Mouse (Mus musculus) left cerebral cortex, adult 9 months (tissue): Measurements from ENCODE around the gene Plagl1.
"Not testable (repeated sequence)": the region's sequence is repeated elsewhere in the genome, so short reads cannot be mapped to it uniquely, and the experiment has no call there.

Source experiments
- DNase-seq, 2 experiments: peaks; one replicate each; pipeline ENCODE4 v3.0.0; 2022; ENCODE audit warnings: low spot score in 2 of 2

The Plagl1 gene

DNA sequence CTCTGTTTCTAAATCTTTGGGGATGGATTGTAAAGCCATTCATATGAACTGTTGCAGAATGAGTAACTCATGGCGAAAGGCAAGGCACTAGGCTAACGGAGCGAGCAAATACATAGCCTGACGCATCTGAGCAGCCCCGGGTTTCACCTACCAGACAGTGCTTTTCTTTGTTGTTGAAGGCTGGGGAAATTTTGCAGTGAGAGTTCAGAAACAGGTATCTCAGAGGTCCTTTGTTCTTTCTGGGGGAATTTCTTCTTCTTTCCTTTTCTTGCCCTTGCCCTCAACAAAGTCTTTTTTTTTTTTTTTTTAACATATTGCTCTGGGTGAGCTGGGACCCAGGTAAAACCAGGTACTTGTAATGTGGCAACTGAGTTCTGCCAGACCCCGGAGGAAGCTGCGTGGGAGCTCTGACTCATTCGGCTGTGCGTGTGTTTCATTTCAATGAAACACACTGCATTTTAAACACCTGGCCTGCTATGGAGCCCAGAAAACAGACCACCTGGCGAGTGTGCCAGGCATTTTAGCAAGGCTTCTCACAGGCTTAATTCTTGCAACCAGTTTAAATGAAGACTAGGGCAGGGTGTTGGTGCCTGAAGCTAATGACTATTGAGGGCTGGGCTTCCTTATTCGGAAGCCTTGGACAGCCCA, at the start of gene Plagl1:
Plagl1 (plus strand) TSS at position 484 of the 648 bp plus-strand sequence.
- DNase-seq = peak in 1 of 2 experiments; percentile 15

DNA sequence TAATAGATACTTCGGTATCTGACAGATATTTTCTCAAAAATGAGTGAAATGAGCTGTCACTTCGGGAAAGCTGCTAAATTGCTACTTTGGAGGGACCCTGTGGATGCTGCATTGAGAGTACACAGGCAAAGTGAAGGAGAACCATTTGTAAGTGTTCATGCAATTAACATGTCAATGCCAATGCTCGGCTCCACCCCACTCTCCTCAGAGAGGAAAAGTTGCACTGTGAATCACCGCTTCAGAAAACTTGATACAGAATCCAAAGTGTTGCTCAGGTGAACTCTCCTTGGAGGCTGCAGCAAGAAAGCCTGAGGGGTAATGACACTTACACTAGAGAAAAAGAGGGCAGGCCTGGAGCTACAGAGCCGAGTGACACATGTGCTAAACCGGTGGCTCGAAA, 46.3 kb upstream of the Plagl1 start:
- DNase-seq = no peak

DNA sequence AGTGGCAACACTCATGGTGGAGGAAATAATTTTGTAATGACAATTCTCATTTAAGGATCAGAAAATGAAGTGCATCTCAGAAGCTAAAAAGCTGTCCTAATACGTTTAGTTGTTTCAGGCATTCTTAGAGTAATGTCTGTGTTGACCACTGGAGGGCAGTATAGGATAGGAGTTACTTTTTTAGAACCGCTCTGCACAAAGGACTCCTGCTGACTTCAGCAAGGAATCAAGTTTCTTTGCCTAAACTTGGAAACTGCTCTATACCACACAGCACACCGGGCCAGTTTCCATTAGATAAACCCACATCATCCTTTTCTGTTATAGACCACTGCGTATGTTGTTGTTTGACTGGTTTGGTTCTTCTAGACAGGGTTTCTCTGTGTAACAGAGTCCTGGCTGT, 43.7 kb upstream of the Plagl1 start:
- peak; percentile 25 to 84 for DNase-seq

DNA sequence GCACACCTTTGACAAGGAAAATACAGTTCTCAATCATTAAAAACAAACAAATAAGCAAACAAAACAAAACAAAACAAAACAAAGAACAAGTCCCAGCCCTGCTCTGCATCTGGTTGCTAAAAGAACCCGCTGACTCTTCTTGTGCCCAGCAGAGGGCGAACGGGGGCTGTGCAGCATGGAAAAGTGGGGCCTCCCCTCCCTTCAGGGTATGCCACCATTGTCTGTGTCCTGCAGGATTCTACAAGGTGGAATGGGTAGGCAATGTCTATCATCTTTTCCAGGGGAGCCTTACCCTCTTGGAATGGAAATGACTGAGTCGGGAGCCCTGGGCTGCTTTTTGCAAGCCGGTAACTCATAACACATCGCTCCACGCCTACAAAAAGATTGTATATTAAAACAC, 41.8 kb upstream of the Plagl1 start:
- DNase-seq = no peak

DNA sequence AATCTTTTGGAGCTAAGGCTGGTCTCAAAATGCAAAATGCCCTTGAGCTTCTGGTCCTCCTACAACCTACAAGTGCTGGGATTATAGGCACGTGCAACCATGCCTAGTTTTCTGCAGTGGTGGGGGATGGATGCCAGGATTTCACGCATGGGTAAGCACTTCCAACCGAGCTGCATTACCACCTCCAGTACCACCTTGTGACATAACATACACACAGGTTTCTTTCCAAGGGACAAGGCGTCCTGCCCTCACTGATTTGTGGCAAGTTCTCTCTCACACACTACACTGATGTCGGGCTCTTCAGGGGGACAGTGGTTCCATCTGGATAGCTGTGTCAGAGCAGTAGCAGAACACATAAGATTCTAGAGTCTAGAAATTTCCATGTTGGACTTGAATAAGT, 41.3 kb upstream of the Plagl1 start:
- no peak for DNase-seq

DNA sequence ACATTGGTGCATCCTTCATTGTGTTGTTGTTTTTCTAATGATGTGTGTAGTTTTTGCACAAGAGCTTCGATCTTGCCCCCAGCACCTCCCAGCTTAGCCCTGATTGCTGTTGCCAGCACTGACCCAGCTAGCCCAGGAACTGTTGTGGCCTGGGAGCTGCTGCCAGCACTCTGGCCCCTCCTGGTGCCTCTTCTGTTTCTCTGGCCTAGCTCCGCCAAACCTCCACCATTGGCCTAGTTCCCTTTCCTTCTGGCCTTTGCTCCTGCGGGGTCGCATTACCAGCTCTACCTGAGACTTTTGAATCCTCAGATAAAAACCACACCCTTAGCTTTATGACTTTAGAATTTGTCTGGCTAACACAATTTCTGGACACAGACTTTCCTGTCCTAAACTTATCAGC, 38.2 kb upstream of the Plagl1 start:
- no peak for DNase-seq

DNA sequence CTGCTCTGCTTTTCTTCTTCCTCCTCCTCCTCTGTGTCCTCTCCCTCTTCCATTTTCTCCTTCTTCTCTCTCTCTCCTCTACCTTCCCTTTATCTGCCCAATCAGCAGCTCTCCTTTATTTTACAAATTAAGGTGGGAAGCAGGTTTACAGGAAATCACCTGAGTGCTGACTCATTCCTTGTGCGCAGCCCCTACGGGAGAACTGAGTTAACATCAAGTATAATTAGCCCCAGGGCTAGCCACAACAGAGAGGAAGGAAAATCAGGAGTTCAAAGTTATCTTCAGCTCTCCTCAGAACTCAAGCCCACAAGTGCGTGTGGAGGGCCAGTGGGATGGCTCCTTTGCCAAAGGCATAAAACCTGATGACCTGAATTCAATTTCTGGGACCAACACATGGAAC, 36.3 kb upstream of the Plagl1 start:
- not testable (repeated sequence) for DNase-seq

DNA sequence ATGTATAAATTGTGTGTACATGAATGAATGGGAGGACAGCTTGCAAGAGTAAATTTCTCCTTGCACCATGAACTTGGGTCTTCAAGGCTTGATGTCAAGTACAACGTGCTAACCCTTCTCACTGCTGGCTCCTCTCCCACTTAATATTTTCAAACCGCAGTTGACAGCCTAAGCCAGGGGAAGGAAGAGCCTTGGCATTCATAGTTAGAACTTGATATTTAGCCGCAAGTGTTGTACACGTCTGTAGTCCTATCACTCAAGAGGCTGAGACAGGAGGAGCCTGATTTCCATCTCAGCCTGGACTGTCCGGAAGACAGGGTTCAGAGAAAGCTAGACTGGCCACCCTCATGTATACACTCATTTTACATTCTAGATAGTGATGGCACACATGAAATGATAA, 32.6 kb upstream of the Plagl1 start:
- no peak for DNase-seq

DNA sequence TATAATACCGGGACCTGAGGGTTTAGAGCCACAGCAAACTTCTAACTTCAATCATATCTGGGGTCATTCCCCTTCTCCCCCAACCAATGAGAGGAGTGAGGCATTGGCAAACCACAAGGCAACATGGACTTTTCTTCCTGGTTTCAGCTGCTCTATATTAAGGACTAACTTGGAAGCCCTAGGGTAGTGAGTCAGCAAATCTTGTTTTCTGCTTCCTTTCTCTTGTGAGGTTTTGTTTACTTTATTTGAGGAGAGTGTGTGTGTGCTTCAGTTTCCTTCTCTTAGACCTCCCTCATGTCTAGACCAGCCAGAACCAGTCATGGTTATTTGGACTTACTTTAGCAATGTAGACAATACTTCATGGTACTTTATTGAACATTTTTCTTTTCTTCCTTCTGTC, 32.1 kb upstream of the Plagl1 start:
- DNase-seq = no peak

DNA sequence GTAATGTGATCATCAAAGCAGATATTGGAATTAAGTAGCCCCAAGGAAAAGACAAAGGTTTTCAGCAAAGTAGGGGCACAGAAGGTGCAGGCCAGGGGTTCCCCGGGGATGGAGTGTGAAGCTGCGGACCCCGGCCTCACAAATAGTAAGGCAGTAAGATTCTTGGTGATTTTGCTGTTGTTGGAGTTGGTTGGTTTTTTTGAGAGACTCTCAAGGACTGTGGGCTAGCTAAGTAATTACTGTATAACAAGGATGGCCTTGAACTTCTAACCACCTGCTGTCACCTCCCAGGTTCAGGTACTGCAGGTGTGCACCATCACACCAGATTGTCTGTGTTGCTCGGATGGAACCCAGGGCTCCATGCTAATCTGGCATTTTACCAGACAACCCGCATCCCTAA, 30.9 kb upstream of the Plagl1 start:
- DNase-seq = no peak

DNA sequence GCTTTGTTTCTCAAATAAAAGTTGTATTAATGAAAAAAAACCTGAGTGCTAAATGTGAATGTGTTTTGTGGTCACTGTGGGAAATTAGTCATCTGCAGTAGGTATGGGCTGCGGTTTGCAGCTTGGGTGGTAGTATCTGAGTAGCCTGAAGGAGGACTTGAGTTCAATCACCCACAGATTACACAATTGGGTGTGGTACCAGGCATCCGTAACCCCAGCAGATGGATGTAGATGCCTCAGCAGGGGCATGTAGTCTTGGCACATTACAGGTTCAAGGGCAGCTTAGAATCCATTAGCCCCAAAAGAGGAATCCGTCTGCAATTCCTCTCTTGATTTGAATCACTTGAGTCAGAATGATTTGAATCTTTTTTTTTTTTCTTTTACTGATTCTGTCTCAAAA, 25.0 kb upstream of the Plagl1 start:
- no peak for DNase-seq

DNA sequence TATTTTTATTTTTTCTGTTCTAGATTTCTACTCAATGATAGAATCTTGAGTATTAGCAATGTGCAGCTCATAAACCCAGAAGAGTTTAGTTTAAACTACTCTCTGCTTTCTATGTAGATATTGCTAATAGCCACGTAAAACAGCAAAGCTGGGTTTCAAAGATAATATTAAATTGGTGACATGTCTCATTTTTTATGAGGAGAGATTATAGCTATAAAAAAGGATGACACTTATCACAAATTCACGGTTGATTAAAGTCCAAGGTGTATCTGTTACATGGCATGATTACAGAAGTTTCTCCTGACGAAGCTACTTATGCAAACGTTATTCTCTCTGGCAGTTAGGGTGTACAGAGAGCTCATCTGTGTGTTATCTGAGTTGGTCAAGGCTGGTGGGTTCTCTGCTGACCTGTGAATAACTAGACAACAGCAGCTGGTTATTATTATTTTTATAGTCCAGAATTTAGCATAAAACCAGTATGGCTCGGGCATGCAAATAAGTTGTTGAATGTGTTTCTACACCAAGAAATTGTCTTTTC, 20.6 kb upstream of the Plagl1 start:
- no peak for DNase-seq

DNA sequence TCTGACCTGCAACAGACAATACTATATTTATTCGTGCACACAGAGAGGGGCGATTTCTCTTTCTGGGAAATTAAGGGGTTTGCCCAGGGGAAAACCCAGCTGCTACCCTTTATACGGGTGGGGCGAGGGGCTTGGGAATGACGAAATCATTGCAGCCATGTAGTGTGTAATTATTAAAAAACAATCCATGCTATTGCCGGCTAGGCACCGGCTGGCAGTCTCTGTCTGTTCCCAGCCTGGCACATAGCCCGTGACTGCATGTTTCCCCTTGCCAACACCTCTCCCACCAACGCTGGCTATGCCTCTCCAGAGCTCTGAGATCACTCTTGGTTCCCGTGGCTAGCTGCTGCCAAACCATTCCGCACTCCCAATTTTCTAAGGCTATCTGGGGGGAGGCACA, 15.6 kb upstream of the Plagl1 start:
- no peak for DNase-seq

DNA sequence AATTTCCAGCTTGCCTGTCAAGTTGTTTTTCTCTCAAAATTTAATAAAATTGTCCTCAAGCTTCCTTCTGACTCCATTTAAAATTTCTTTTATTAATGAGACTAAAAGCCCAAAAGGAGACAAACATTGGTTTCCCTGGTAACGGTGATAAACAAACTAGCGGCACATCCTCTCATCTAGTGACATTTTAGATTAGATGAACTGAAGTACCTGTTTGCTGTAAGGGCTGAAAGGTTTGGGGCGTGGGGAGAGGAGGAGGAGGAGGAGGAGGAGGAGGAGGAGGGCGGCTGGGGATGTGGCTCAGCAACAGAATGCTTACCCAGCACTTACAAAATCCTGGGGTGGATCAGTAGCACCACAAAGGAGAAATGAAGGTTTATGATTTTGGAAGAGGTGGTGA, 12.5 kb upstream of the Plagl1 start:
- DNase-seq = no peak

DNA sequence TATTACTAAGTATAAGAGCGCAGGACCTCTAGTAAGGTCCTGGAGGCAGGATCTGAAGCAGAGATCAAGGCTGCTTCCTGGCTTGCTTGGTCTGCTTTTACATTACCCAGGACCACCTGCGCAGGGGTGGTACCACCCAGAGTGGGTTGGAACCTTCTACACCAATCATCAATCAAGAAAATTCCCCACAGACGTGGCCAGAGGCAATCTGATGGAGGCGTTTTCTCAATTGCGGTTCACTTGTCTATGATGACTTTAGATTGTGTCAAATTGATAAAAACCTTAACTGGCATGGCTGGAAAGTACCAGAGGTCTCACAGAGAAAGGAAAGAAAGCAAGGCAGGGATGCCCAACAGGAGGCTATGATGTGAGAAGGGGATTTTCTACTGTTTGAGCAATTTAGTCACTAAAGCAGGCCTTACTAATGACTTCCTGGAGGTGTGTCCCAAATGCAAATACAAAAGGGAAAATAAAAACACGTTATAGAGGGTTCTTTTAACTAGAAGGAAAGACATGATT, 3.4 kb upstream of the Plagl1 start:
- no peak for DNase-seq

DNA sequence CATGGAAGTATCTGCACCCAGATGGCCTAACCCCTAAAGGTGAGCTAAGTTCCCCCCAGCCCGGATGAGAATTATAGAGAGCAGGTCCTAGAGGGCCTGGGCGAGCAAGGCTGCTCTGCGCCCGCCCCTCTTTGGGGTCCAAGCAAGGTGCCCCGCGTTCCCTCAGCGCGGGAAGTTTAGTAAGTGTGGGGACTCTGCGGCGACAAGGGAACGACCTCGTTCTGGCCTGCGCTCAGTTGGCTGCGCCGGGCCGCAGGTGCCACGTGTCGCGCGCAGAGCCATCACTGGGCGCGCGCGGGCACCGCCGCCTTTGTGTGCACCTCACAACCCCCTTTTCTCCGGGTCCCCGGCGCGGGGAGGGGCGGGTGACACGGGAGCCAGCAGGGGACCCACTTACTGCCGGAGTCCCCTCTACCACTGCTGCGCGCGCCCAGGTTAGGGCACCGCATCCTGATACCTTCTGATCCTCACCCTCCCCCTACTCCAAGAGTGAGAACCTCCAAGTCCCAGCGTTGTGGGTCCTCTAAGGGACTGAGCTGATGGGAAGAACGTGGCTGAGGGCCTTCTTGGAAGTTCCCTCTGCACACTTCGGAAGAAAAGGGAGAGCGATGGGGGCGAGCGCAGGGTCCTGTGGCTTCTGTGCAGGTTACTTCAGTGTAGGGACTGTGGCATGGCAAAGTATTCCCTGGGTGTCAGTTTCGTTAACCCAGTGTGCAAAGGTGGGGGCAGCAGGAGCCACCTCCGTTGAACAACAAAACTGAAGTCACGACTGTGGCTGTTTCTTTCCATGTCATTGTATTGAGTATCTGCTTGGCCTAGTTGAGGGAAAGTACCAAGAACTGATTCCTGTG, 742 bp downstream of the Plagl1 start:
- no peak for DNase-seq

DNA sequence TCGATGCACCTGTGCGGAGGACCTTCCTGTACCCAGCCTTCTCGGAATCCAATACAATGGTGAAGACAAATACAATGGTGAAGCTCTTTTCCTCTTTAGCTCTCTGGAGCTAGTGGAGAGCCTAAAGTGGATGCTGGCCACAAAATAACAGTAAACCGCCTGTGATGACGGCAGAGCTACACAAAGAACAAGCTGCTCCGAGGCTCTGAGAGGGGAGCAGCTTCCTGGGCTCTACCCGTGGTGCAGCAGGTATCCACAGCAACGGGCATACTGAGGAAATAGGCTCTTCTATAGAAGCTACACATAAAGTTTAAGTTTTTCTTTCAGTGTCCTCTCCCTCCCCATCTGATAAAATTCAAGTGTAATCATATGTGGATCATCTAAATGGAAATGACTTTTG, 2.1 kb downstream of the Plagl1 start:
- no peak for DNase-seq

DNA sequence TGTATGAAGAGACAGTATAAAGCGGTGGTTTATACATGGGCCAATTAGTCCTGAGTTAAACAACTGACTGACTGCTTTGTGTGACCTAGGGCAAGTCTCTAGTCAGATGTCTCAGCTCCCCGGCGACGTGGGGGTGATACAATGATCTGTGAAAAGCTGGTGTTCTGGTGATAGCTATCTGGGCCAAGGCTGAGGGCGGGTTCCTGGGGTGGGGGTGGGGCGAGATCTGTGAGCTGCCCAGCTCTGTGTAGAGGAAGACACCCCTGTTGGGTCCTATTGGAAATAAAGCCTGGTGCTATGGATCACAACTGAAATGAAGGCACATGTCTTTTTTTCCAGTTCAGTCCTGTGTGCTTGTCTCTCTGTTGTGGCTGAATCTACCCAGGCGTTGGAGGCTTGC, 3.2 kb downstream of the Plagl1 start:
- no peak for DNase-seq

DNA sequence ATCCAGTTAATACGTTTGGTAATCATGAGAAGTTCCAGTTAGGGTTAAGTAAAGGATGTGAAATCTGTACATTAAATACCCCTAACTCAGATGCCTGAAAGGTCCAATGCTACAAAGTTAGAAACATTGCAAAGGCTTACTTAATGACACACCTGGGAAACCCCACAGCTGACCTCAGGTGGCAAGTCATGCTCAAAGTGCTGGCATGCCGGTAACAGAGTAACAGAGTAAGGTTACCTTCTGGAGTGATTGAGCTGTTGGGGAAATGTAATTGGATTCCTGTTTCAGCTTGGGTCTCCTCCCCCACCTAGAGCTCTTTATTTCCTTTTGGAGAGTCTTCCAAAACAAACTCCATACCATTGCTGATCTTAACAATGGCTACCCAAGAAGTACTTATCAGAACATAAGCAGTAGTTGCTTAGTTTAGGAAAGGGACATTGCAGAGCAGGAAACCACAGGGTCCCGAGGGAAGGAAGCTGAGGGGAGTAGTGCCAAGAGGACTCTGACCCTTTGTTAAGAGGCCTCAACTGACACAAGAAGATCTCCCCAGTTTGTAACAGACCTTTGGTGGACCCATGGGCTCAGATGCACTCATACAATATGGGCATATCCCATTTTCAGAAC, 4.9 kb downstream of the Plagl1 start:
- no peak for DNase-seq

DNA sequence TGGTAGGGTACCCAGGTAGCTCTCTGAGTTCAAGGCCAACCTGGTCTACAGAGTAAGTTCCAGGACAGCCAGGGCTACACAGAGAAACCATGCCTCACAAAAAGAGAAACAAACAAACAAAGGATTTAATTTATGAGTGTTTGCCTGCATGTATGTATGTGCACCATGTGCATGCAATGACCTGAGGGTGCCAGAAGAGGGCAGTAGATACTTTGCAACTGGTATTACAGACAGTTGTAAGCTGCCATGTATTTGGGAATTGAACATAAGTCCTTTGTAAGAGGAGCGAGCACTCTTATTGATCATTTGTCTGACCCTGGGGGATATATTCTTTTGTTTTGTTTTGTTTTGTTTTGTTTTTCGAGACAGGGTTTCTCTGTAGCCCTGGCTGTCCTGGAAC, 10.7 kb downstream of the Plagl1 start:
- DNase-seq = no peak

DNA sequence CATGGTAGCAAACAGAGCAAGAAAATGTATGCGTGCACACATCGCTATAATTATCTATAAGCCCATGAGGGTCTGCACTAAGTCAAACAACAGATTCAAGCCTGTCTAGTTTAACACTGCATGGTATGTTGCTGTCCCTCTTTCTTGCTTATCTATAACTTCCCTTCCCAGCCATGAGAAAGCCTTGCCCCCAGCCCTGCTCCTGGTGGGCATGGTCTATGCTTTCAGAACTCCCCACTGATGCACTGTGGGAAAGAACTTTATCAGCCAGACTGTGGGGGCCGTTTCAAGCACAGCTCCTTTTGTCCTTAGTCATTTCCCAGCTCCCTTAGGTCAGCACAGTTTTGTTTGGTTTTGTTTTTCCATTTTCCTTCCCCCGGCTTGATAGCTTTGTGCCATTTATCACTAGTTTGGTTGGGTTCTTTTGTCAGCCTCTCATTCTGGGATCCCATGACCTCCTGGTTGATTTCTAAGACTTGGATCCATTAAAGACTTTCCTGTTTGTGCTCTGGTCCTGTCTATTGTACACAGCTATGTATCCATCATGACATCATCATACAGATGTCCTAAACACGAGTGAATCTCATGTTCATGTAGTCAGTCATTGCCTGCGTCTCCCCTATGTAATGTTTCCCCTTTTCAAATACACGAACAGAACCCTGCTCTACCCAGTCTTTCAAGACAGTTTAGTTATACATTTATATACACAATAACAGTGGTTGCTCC, 16.7 kb downstream of the Plagl1 start:
- DNase-seq = no peak

DNA sequence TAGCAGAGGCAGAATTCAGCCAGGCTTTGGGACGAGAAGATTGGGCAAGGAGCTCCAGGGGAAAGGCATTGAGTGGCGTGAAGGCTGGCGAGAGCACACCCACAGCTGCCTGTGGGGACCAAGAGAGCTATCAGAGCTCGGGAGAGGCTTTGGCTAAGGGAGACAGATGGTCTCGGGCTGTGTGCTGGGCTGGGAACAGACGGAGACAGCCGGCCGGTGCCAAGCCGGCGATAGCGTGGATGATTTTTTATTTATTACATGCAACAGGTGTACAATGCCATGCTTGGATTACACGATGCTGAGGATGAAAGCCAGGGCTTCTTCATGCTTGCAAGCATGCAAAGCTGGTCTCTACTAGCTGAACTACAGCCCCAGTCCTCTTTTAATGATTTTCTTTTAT, 22.2 kb downstream of the Plagl1 start:
- DNase-seq = no peak
